Mouse (Mus musculus) kidney, postnatal 10 days (tissue): ENCODE measurements around the gene Fgf18.

ENCODE experiments used
- DNase-seq: peaks from one replicate; pipeline ENCODE4 v3.0.0; 2021; ENCODE audit warnings: mixed read lengths

Fgf18 gene

DNA sequence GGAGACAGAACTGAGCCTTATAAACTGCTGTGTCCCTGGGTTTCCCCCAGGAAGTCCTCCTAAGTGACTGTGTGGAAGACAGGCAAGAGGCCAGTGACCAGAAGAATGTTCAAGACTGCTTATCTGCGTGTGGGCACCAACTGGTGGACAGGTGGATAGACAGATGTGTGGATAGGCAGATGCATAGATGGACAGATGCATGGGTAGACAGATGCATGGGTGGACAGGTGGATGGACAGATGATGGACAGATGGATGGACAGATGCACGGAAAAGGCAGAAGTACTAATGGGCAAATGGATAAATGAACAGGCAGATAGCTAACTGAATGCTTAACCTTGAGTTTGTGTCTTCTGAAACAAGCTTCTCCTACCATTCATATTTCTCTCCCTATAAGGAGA, 37.1 kb downstream of the Fgf18 start:
- no peak for DNase-seq

DNA sequence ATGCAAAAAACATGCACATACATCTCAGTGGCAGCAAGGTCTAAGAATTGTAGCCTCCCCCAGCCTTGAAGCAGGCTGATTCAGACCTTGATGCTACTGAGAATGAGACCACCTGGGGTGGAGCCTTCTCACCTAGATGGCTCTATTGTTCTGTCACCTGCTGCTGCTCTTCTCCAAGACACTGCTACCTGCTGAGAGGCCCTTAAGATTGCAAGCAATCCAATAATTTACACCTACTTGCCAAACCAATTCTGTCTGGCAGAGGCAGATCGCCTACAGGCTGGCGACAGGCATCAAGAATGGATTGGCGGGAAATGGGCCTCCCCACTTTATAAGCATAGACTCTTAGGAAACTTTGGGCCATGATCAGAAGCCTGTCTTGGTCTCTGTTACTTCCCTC, 39.7 kb downstream of the Fgf18 start:
- DNase-seq, result no peak

DNA sequence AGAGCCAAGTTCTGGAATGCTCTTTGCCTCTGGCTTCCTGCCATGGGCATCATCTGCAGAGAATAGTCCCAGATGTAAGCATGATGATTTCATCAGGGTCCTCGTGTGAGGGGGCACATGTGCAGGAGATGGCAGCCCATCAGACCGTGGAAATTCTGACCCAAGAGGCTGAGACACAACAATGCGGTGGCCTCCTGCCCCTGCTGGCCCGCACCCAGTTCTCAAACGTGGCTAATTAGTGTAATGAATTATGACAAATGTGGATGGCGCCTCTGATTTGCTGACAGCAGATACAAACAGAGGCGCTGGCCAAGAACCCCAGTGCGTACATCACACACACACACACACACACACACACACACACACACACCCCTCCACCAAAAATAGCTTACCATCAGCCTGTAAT, 42.3 kb downstream of the Fgf18 start:
- DNase-seq, result no peak

DNA sequence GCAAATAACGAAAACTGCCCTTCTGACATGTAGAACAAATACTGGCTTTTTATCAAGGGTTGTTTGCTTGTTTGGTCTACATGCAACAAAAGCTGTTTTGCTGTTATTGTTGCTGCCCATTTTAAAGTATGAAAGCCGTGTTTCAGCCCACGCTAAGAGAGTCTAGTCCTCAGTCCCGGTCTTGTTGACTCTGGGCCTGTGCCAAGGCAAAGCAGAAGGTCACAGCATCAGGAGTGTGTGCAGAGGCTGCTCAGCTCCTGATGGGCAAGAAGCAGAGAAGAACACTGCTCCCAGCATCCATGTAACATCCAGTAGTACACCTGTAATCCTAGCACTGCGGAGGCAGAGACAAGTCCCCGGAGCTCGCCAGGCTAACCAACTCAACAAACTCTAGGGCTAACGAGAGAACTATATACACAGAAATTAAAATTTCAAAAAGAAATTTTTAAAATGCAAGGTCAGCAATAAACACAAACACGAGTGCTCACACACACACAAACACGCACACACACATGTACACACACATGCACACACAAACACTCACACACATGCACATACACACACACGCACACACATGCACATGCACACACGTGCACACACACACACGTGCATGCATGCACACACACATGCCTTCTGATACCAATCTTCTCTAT, 43.8 kb downstream of the Fgf18 start:
- peak; percentile 59 for DNase-seq

DNA sequence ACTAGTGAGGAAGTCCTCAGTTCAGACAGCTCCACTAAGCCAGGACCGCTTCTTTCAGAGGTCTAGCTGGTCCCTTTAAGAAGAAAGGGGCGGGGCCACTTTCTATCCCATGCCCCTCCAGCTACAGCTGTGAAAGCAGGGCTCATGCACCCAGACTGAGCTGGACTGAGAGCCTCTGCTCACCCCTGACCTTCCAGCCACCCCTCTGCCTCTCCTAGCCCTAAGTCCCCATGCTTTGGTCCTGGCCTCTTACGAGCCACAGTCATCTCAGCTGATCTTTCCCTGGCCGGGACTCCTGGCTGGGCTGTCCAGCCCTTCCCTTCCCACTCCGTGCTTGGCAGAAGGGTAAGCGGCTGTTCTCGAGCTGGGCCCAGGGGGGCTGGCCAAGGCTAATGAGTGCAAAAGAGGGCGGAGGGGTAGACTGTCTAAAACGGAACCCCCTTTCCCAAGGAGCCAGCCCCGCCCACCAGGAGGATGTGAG, 47.1 kb downstream of the Fgf18 start:
- no peak for DNase-seq

DNA sequence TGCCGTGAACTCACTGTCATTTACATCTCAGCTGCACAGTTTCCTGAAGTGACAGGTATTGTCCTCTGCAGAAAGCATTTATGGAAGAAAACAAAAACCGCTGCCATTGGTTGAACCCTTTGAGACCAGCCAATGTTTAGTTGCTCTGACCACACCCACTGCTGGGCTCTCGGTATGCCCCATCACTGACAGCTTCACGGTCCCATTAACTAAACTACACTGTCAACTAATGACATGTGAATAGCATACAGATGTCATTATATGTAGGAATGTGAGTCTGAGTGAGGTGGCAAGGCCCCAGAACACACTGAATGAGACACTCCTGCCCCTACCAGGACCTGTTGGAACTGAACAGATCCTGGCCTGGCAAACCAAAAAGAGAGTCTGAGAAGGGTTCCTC, 47.8 kb downstream of the Fgf18 start:
- no peak for DNase-seq

DNA sequence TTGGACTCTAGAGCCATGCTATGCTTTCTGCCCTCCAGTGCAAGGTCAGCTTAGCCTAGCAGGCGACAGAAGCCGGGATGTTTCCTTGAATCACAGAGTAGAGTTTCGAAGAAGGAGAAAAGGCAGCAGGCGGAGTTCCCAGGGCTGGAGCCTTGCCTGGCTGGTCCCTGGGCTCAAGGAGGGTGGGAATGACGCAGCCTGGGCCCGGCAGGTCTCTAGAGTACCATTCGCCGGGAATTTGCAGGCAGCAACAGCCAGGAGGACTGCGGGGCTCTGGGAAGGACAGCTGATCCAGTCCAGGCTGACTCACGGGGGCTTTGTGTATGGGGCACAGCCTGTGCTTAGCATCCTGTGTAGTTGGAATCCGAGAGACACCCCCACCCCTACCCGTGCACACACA, 48.8 kb downstream of the Fgf18 start:
- no peak for DNase-seq

DNA sequence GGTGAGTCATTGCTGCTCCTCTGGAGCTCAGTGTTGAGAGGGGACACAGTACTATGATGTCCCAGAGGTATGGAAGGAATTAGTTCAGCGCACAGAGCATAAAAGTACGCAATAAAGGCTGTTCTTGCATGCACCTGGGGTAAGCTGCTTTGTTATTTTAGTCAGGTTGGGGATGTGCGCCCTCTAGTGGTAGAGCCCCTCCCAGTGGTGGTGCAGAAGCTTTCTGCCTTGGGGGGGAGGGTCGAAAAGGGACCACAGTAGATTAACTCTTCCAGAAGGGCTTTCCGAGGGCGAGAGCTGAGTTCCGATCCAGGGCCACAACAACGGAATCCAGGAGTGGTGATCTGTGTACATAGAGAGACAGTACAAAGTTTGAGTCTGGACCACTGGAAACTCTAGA, 49.3 kb downstream of the Fgf18 start:
- peak; percentile 67 for DNase-seq

DNA sequence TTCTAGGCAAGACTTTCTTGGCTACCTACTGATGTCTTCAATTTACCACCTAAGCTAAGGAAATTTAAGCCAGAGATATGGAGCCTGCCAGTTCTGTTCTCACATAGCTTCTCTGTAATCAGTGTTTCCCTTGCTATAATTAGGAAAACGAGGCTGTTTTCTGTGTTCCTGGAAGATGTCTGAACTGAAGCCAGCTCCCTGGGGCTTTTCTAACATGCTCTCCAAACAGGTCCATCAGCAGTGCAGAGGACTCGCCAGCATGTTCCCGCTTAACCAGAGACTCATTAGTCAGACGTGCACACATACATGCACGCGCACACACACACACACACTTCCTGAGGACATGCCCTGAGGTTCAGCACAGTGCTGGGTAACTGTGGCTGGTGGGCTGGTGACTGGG, 57.3 kb downstream of the Fgf18 start:
- DNase-seq, result no peak

DNA sequence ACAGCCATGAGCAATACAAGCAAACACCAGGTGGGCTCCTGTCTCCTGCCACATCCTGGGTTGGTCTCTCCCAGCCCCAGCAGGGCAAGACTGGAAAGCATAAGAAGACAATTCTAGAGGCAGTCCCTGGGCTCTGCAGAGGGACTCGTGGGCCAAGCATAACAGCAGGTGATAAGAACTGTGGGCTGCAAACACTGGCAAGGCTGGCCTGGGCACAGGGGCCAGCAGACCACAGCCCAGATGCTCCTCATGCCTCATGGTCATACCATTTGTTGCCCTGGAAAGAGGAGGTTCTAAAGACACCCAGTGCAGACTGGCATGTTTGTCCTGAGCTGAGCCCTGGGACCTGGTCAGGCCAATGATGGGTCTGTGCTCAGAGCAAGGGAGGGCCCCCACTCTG, 59.0 kb downstream of the Fgf18 start:
- DNase-seq, result no peak

DNA sequence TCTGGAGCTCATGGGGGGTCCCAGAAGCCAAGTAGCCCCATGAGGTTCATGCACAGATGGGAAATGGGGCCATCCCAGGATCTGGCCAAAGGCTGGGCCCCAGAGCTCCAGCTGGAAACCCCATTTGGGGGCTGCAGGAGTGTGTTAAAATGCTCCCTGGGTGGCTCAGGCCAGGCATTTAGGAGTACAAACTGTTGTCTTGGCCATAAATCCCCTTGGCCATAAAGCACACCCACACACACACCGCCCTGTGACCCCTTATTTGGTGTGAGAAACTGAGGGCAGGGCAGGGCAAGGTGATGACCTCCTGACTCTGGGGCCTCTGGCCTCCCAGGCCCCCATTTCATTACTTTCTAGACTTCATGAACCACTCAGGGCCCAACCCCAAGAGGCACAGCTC, 61.2 kb downstream of the Fgf18 start:
- no peak for DNase-seq

DNA sequence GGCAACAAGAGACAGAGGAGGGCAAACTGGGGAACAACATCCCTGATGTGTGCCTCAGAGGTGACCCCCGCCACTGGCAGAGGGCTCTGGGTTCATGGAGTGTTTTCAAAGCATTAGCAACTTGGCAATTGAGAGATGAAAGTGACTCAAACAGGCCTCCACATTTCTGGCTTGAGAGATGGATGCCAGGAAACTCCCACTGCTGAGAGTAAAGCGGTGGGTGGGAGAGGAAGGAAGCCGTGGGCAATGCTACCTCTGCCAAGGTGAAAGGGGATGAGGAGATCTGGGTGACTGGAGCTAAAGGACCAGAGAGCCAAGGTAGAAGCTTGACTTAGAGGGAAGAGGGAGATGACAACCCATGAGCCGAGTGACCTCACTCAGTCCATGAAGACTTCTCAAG, 61.7 kb downstream of the Fgf18 start:
- DNase-seq, result no peak

DNA sequence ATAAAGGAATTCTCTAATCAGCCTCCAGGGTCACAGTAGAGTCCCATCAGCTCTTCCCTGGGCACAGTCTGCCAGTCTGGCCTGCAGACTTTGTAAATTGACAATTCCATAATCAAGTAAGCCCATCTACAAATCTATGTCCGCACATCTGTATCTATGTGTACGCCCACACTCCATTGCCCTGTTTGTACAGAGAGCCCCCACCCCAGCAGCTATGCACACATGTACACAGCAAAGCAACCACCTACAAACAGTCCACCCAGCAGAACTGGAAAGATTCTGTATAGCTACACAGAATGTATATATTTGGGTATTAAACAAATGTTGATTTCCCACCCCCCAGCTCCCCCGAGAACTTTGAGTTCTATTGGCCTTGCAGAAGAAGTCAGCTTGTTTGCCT, 62.1 kb downstream of the Fgf18 start:
- no peak for DNase-seq

DNA sequence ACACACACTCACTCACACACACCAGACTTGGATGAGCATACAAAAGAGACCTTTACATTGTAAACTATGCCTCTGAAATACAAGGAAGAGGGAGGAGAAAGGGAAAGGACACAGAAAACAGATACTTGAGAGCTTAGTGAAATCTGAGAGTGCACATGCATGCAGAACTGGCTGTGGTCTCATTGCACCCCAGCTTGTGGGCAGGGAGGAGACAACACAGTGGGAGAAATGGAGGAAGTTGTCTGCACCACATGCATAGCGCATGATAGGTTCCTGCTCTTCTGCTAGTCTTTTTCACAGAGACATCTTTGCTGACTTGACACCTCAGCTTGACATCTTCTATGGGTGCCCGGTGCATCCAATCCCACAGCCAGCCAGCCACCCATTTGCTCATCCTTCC, 63.2 kb downstream of the Fgf18 start:
- no peak for DNase-seq

DNA sequence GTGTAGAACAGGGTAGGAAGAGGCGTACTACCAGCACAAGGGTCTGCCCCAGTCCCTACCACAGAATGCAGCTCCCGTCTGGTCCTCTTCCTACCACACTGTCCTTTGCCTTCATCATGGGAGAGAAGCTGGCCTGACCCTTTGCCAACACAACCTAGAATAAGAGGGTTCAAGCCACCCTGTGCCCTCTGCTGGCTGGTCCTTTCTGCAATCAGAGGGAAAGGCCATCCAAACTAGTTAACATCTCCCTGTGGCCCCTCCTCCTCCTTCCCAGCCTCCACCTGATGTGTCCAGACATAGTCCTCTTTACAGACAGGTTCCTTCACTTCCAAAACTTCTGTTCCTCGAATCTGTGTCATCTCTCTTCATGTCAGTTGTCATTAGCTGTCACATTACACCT, 66.0 kb downstream of the Fgf18 start:
- no peak for DNase-seq

DNA sequence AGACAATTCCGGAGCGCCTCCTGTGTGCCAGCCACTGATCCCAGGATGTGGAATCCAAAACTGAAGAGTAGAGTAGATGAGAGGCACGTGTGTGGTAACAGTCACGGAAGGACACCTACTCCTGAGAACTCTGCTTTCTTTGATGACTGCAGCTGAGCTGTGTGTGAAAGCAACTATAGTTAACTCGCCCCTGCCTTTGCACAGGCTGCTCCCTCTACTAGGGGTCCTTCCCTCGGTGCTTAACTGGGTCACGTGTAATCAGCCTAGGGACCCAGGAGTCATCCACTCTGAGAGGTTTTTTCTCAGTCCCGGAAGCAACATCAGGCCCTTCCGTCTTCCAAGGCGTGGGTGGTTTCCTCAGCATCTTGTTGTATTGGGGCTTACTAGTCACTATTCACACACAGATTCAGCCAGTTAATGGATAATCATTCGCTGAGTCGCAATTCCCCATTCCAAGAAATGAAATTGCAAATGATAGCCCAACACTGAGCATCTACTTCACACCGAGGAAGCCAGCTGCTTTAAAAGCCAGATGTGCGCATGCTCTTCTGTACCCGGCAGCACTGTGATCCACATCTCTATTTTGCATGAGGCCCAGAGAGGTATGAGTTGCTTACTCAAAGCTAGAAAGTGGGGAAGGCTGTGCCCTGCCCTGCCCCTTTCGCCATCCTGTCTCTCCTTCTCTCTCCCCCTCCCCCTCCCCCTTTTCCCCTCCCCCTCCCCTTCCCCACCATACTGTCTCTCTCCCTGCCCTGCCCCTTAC, 67.0 kb downstream of the Fgf18 start:
- DNase-seq, result no peak

DNA sequence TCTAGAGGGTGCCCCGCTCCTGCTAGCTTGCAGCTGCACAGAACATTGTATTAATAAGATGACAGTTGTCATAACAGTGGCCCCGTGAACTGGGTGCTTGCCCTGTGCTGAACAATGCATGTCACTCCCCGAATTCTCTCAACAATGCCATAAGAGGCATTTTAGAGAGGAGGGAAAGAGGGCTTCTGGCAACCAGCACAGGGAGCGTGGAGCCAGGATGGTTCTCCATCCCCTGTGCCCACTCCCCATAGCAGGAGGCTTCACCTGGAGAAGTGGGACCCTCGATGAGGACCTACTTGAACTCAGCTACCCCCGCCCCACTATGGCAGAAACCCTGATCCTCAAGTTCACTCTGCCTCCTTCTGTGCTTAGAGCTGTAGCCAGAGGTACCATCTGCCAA, 67.8 kb downstream of the Fgf18 start:
- DNase-seq, result no peak

DNA sequence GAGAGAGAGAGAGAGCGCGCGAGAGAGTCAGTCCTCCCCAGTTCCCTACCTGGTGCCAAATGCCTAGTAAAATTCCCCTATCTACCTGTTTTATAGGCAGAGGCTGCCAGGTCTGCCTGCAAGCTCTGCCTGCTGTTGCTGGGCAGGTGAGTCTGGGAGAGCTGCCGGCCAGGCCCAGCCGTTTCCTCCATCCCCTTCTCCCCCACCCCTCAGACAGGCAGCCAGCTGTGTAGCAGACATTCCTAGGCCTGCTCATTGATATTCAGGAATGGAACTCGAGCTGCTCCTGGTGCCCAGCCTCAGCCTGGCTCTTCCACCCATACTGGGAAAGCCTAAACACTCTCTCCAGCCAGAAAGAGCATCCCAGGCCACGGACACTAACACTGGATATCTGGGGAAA, 69.2 kb downstream of the Fgf18 start:
- peak; percentile 60 for DNase-seq

DNA sequence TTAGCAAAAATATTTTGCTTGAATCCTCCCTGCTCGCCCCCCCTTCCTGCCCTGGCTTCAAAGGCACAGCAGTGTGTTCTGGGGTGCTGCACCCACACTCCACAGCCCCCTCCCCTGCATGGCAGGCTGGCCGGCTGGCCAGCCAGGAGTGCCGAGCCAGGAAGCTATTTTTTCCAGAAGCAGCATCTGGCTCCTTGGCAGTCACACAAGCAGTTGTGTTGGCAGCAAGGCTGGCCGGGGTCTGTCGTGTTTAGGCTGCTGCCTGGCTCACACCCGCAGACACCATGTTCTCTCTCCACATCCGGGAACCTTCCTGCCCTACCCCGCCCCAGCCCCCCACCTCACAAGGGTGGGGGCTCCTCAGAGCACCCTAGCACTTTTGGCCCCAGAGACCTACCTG, 71.9 kb downstream of the Fgf18 start:
- DNase-seq, result peak; percentile 25

DNA sequence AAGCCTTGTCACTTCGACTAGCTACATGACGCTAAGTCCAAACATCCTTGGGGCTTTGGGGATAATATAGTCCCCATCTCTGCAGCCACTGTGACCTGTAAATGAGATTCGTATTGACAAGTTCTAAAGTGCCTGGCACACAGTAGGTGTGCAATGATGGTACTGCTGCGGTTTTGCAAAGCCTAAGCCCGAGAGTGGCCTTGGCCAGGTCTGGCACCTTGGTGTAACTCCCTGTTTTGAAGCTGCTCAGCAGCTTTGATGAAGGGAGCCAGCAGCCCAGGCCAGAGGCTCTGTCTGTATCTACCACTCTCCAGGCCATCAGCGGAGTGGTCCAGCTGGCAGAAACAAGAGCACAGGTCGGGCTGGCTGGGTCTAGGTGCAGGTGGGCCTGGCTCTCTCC, 72.7 kb downstream of the Fgf18 start:
- DNase-seq, result no peak

DNA sequence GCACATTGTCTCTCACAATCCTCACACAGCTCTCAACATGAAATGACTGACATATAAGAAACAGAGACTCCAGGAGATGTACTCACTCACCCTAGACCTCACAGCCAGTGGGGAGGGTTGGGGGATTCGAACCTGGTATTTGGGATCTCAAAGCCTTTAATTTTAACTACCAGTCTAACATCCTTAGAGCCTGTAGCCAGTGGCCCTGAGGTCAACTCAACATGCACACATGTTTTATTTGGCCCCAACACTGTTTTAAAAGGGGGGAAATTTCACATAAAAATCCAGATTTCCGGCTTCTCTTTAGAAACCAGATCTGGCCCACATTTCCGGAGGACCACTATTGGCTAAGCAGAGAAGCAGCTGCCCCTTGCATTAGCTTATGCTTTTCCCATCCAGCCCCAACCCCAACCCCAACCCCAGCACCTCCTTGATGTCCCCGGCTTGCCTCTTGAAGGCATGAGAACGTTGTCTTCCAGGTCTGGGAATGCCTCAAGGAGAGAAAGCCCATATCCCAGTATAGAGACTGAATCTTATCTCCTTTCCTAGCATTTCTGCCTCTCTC, 75.8 kb downstream of the Fgf18 start:
- DNase-seq, result no peak

DNA sequence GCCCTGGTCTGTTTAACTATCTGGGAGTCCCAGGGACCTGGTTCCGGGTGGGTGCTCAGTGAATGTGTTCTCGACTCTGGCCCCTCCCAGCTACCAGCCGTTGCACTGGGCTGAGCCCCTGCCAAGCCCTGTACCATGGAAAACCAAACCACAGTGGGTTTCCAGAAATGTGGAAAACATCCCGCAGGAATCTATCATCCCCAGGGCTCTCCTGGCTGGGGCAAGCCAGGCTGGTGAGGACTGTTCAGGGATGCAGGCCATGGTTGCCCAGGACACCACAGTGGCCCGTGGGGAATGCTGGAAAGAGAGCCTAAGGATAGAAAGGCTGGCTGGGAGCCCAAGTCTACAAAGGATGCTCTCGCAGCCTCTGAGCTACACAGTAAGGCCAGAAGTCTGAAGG, 76.7 kb downstream of the Fgf18 start:
- DNase-seq, result no peak
